Mouse (Mus musculus): ENCODE data around the gene AA792892. TPM values are rescaled to one million over a fixed set of nuclear protein-coding genes. Genes with fewer than 3 reads are reported as not detected.
"Not testable (repeated sequence)": the region's sequence is repeated elsewhere in the genome, so short reads cannot be mapped to it uniquely, and the experiment has no call there.

The AA792892 gene
- polyA plus RNA-seq (2015; fragmentation: Nextera tagmentation; extraction: Ambion mirVana) = not detected in 2 replicates

DNA sequence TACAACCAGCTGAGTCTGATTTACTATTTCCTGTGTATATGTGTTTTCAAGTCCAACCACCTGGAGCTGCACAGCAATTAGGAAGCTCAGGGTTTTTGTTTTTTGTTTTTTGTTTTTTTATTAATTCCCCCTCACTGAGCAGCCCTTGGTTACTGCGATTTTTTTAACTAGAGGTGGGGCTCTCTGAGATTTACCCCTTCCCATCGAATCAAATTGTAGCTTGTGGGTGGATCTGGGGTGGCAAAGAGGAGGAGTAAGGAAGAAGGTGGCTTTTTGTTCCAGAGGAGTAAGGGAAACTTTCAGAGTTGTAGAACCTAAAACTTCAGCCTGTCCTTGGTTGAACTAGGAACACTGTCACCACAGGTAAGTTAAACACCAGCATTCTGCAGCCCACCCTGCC lies at the start of gene AA792892:
Gene AA792892, plus strand, starts transcription at position 301 of the 400 bp plus-strand sequence.
- H3K36me3 ChIP-seq (replicated peaks; ENCODE audit: insufficient read depth, low read length); DNase-seq; H3K4me3 ChIP-seq (ENCODE audit: low read depth, low read length): not testable (repeated sequence)

DNA sequence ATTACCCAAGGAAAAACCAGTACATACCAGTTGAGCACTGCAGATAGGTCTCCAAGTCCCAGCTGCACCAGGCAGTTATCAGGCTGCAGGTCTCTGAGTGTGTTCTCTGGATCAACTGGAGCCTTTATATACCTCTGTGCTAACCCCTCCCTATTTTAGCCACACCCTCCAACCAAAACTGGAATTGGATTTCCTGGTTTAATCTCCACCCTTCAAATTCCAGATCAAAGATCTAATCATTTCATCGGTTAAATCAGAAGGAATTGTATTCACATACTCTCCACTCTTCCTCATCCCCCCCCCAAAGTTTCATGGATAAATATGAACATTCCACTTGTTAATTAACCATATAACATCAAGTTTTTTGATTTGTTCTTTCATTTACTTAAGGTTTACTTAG lies 32.9 kb upstream of the AA792892 start, which contains the start of gene A430089I19Rik:
Gene A430089I19Rik, minus strand, starts transcription at position 101 of the 400 bp plus-strand sequence.
- not testable (repeated sequence) for DNase-seq; H3K36me3 ChIP-seq (replicated peaks; ENCODE audit: insufficient read depth, low read length); H3K4me3 ChIP-seq (ENCODE audit: low read depth, low read length); H3K9ac ChIP-seq (replicated peaks); ATAC-seq; H3K27ac ChIP-seq (ENCODE audit: low read depth); H3K9me3 ChIP-seq (ENCODE audit: low read length); H3K4me2 ChIP-seq (ENCODE audit: low read depth, low read length); H3K4me1 ChIP-seq (ENCODE audit: insufficient read depth); H3K27me3 ChIP-seq (ENCODE audit: insufficient read depth, low read length)
- WGBS (ENCODE audit: insufficient replicate concordance) = 79% methylated on average over 1 of the region's 1 CpGs

More for the DNA sequence above, at the start of gene AA792892:
- H3K27me3 ChIP-seq (ENCODE audit: insufficient read depth, low read length); H3K9me3 ChIP-seq (ENCODE audit: low read length); ATAC-seq; H3K4me2 ChIP-seq (ENCODE audit: low read depth, low read length); H3K27ac ChIP-seq (ENCODE audit: low read depth); H3K9ac ChIP-seq (replicated peaks); H3K4me1 ChIP-seq (ENCODE audit: insufficient read depth): not testable (repeated sequence)
- no CpG with 5 or more reads among the region's 2 CpGs for WGBS (ENCODE audit: insufficient replicate concordance)

DNA sequence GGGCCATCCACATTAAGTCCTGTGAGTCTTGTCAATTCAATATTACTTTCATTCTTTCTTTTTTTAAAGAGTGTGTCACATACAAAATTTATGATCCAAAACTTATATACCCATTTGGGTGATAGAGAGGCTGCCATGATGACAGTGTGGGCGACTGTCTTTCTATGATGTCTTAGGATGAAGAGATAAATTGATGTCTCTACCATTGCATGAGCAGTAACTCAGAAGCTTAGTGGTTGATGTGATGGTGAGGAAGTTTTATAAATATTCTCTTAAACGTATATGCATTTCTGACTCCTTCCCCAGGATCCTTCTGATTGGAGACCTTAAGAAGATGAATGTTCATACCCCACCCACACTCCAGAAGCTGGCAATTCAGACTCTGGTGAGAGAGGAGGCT lies 25.4 kb upstream of the AA792892 start, which contains the start of gene Gm6502:
Gene Gm6502, plus strand, starts transcription at position 301 of the 400 bp plus-strand sequence.
- not testable (repeated sequence) for DNase-seq; H3K36me3 ChIP-seq (replicated peaks; ENCODE audit: insufficient read depth, low read length); H3K4me2 ChIP-seq (ENCODE audit: low read depth, low read length); H3K9ac ChIP-seq (replicated peaks); H3K27me3 ChIP-seq (ENCODE audit: insufficient read depth, low read length); H3K4me1 ChIP-seq (ENCODE audit: insufficient read depth); H3K27ac ChIP-seq (ENCODE audit: low read depth); H3K9me3 ChIP-seq (ENCODE audit: low read length); H3K4me3 ChIP-seq (ENCODE audit: low read depth, low read length); ATAC-seq
- no CpG with 5 or more reads among the region's 2 CpGs for WGBS (ENCODE audit: insufficient replicate concordance)

Other genes starting within 250 kb of the AA792892 start
- not detected in 2 replicates for gene Gm3106, start 121.7 kb upstream of the AA792892 start, polyA plus RNA-seq (2015; fragmentation: Nextera tagmentation; extraction: Ambion mirVana)
- not detected in 2 replicates for gene A430089I19Rik, start 33.0 kb upstream of the AA792892 start, polyA plus RNA-seq (2015; fragmentation: Nextera tagmentation; extraction: Ambion mirVana)
- not detected in 2 replicates for gene Gm6502, start 25.3 kb upstream of the AA792892 start, polyA plus RNA-seq (2015; fragmentation: Nextera tagmentation; extraction: Ambion mirVana)
- gene Gm7682, start 106.0 kb downstream of the AA792892 start, polyA plus RNA-seq (2015; fragmentation: Nextera tagmentation; extraction: Ambion mirVana) = not detected in 2 replicates
- not detected in 2 replicates for gene Gm3139, start 186.5 kb downstream of the AA792892 start, polyA plus RNA-seq (2015; fragmentation: Nextera tagmentation; extraction: Ambion mirVana)

All from liver, postnatal 0 days (tissue).